Mouse (Mus musculus) hindbrain, embryonic 16.5 days (tissue): ENCODE results near the gene Pmvk. TPM values are rescaled to one million over a fixed set of nuclear protein-coding genes. Genes with fewer than 3 reads are reported as not detected.

Experiments
- ATAC-seq: fragments of 200-750 bp; cut with Nextera tagmentation; 2 replicates; pipeline ENCODE4 v1.8.0; 2017; ENCODE audit warnings: moderate TSS enrichment, moderate library complexity
- H3K27ac ChIP-seq: fragments of 300-500 bp; sonication (generic); 2 replicates; pipeline ENCODE4 v1.5.1; 2014; ENCODE audit warnings: low read depth, mild to moderate bottlenecking, control low read depth, low read length, moderate library complexity
- H3K27me3 ChIP-seq: fragments of 300-500 bp; sonication (generic); replicated peaks from 2 replicates; pipeline ENCODE4 v1.6.1; 2014; ENCODE audit warnings: low read length; ENCODE audit not compliant: control insufficient read depth, insufficient read depth
- H3K36me3 ChIP-seq: fragments of 300-500 bp; sonication (generic); 2 replicates; pipeline ENCODE4 v1.6.1; 2014; ENCODE audit warnings: mild to moderate bottlenecking, low read length, moderate library complexity, mixed read lengths; ENCODE audit not compliant: control insufficient read depth, insufficient read depth
- H3K4me1 ChIP-seq: fragments of 300-500 bp; sonication (generic); 2 replicates; pipeline ENCODE4 v1.6.1; 2014; ENCODE audit warnings: low read depth, low read length; ENCODE audit not compliant: control insufficient read depth, insufficient read depth
- H3K4me2 ChIP-seq: fragments of 300-500 bp; sonication (generic); 2 replicates; pipeline ENCODE4 v1.6.1; 2014; ENCODE audit warnings: mild to moderate bottlenecking, low read length, control low read depth, moderate library complexity
- H3K4me3 ChIP-seq: fragments of 300-500 bp; sonication (generic); 2 replicates; pipeline ENCODE4 v1.5.1; 2014; ENCODE audit warnings: mild to moderate bottlenecking, low read length, control low read depth, moderate library complexity
- H3K9ac ChIP-seq: fragments of 300-500 bp; sonication (generic); 2 replicates; pipeline ENCODE4 v1.6.1; 2014; ENCODE audit warnings: low read depth, mild to moderate bottlenecking, control low read depth, low read length, moderate library complexity
- H3K9me3 ChIP-seq: fragments of 300-500 bp; sonication (generic); 2 replicates; pipeline ENCODE4 v1.6.1; 2014; ENCODE audit warnings: mild to moderate bottlenecking, low read length, moderate library complexity; ENCODE audit not compliant: control insufficient read depth
- WGBS: fragments of 180-500 bp; shearing (Covaris S2); extraction: QIAGEN DNeasy Blood & Tissue Kit; methylation state at CpG from one replicate; pipeline ENCODE4 v1.1.7; 2014; 5-methylcytosine and 5-hydroxymethylcytosine counted together
- polyA plus RNA-seq: library from polyadenylated mRNA; unstranded; fragments of >200 nt; fragmentation: Nextera tagmentation; extraction: Ambion mirVana; gene quantifications from 2 replicates; pipeline ENCODE4 v1.2.1, GENCODE M21; 2015

Gene Pmvk
- polyA plus RNA-seq, 1 experiment from 2014 or later, result 156 TPM

DNA sequence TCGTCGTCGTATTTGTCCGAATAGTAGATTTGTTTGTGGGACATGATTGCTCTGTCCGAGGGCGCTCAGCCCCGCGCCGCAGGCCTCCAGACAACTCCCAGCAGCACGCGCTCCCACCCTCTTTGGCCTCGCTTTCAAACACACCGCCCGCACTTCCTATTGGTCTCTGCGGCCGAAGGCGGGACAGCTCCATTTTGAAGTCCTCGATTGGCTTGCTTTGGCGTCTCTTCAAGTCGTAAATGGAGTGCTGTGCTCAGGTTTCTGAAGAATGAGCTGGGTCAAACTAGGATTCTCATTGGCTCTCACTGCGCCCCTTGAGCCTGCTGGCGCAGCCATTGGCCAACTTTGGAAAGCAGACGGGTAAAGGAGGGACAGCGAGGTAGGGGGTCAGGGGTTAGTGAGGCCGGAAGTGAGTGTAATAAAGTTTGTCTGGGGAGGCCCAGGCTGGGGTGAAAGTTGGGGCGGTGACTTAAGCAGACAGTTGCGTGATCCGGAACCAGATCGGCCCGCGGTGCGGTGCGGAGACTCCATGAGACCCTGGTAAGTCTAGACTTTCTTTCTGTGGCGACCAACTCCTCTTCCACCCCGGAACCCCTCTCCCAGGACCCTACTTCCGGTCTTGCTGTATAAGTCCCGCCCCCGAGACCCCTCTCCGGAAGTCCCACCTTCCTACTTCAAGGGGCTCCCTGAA is 36.0 kb upstream of the Pmvk start, which contains the start of the genes Cks1b and Shc1:
Cks1b (minus strand) TSS at position 214 of the 691 bp plus-strand sequence.
Shc1 (plus strand) TSS at position 274 of the 691 bp plus-strand sequence.
- peak within 1 kb of the TSS; percentile 77 for H3K9ac ChIP-seq
- H3K27ac ChIP-seq, result peak within 1 kb of the TSS; percentile 91
- H3K4me3 ChIP-seq, result peak within 1 kb of the TSS; percentile 63
- no peaks in the 10 kb centered on the region for H3K27me3 ChIP-seq
- peaks cover 7% of the 10 kb centered on the region for H3K36me3 ChIP-seq
- peak; percentile 97 for ATAC-seq
- WGBS, result under 1% methylated on average over 39 of the region's 39 CpGs
- peak within 1 kb of the TSS; percentile 99 for H3K4me2 ChIP-seq
- H3K4me1 ChIP-seq, result peaks cover 27% of the 10 kb centered on the region
- H3K9me3 ChIP-seq, result no peaks in the 10 kb centered on the region

GRCm38 (mm10) chr3:89418861-89419250 is 35.5 kb upstream of the Pmvk start:
- Histone ChIP-seq H3K27me3 (no peaks in the 10 kb centered on the region), H3K9me3 (no peaks in the 10 kb centered on the region), H3K9ac (peak overlapping the region; percentile 77), H3K4me2 (peak overlapping the region; percentile 99), H3K36me3 (peaks cover 7% of the 10 kb centered on the region), H3K4me1 (peaks cover 27% of the 10 kb centered on the region), H3K27ac (peak overlapping the region; percentile 91), H3K4me3 (peak overlapping the region; percentile 63)
- WGBS, result under 1% methylated on average over 16 of the region's 16 CpGs
- peak; percentile 2 for ATAC-seq

DNA sequence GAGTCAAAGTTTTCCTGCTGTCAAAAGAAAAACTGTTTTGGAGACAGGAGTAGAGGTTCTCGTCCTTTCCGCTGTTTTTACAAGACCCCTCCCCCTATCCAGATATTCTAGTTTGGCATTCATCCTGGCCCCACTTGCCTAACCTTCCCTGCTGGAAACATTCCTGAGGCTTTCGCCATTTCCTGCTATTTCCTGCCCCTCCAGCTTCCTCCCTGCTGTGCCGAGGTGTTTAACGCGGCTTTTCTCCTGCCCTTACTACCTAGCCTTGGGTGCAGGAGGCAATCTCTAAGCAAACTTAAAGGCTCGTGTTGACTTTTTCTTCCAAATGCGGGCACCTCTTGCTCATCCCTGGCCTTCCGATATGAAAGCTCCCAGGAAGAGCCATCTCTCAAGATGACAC is 34.8 kb upstream of the Pmvk start:
- peak overlapping the region; percentile 91 for H3K27ac ChIP-seq
- peak overlapping the region; percentile 99 for H3K4me2 ChIP-seq
- H3K9ac ChIP-seq, result peak overlapping the region; percentile 77
- H3K9me3 ChIP-seq, result no peaks in the 10 kb centered on the region
- 5% methylated on average over 9 of the region's 9 CpGs for WGBS
- H3K4me3 ChIP-seq, result peak overlapping the region; percentile 63
- H3K27me3 ChIP-seq, result no peaks in the 10 kb centered on the region
- ATAC-seq, result no peak
- peaks cover 27% of the 10 kb centered on the region for H3K4me1 ChIP-seq
- peaks cover 7% of the 10 kb centered on the region for H3K36me3 ChIP-seq

DNA sequence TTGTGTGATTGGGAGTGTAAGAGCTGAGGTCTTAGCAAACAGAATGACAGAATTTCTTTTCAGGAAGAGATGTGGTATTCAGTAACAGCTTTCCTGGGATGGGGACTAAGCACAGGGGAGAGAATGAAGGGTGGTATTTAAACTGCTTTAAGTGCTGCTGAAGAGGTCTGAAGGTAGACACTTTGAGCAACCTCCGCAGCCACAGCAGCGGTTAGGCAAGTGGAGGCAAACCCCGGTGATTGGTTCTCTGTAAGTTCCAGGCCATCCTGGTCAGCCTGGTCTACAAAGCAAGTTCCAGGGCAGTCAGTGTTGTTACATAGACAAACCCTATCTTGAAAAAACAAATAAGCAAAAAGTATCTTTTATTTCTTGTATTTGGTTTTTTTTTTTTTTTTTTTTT is 34.4 kb upstream of the Pmvk start:
- Histone ChIP-seq H3K9me3 (no peaks in the 10 kb centered on the region), H3K36me3 (peaks cover 3% of the 10 kb centered on the region), H3K4me2 (peak overlapping the region; percentile 99), H3K4me3 (peak overlapping the region; percentile 63), H3K9ac (peak overlapping the region; percentile 55), H3K27ac (no peak overlapping the region; the same call in 1 of the 2 replicates), H3K27me3 (no peaks in the 10 kb centered on the region), H3K4me1 (peaks cover 27% of the 10 kb centered on the region)
- no peak for ATAC-seq
- 32% methylated on average over 3 of the region's 3 CpGs for WGBS

GRCm38 (mm10) chr3:89420421-89420820 is 33.9 kb upstream of the Pmvk start:
- ATAC-seq, result no peak
- no peaks in the 10 kb centered on the region for H3K9me3 ChIP-seq
- H3K4me1 ChIP-seq, result peaks cover 27% of the 10 kb centered on the region
- H3K4me3 ChIP-seq, result no peak overlapping the region
- no peak overlapping the region for H3K9ac ChIP-seq
- H3K36me3 ChIP-seq, result no peaks in the 10 kb centered on the region
- no peaks in the 10 kb centered on the region for H3K27me3 ChIP-seq
- no peak overlapping the region for H3K27ac ChIP-seq
- 54% methylated on average over 2 of the region's 2 CpGs for WGBS
- H3K4me2 ChIP-seq, result no peak overlapping the region

GRCm38 (mm10) chr3:89421002-89421774 is 33.2 kb upstream of the Pmvk start:
- H3K4me1 ChIP-seq, result peaks cover 27% of the 10 kb centered on the region
- peak overlapping the region; percentile 6; the same call in 1 of the 2 replicates for H3K27ac ChIP-seq
- peak; percentile 49 for ATAC-seq

DNA sequence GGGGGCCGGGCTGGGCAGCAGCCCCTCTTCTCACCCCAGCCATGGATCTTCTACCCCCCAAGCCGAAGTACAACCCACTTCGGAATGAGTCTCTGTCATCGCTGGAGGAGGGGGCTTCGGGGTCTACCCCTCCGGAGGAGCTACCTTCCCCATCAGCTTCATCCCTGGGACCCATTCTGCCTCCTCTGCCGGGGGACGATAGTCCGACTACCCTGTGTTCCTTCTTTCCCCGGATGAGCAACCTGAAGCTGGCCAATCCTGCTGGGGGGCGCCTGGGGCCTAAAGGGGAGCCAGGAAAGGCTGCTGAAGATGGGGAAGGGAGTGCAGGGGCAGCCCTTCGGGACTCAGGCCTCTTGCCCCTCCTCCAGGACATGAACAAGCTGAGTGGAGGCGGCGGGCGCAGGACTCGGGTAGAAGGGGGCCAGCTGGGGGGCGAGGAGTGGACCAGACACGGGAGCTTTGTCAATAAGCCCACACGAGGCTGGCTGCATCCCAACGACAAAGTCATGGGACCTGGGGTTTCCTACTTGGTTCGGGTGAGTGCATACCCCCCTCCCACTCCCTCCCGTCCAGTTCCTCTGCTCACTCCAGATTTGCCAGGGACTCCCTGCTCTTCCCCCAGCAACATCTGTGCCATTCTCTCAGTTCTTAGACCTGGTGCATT is 32.4 kb upstream of the Pmvk start:
- peak overlapping the region; percentile 70 for H3K9ac ChIP-seq
- no peaks in the 10 kb centered on the region for H3K36me3 ChIP-seq
- no peaks in the 10 kb centered on the region for H3K27me3 ChIP-seq
- no peaks in the 10 kb centered on the region for H3K9me3 ChIP-seq
- ATAC-seq, result no peak
- H3K27ac ChIP-seq, result no peak overlapping the region; the same call in 1 of the 2 replicates
- H3K4me2 ChIP-seq, result peak overlapping the region; percentile 66
- peaks cover 24% of the 10 kb centered on the region for H3K4me1 ChIP-seq
- 7% methylated on average over 21 of the region's 22 CpGs for WGBS
- H3K4me3 ChIP-seq, result peak overlapping the region; percentile 36

More at GRCm38 (mm10) chr3:89421002-89421774, 33.2 kb upstream of the Pmvk start:
- WGBS, result 8% methylated on average over 11 of the region's 11 CpGs
- Histone ChIP-seq H3K4me2 (peak overlapping the region; percentile 66), H3K9me3 (no peaks in the 10 kb centered on the region), H3K36me3 (no peaks in the 10 kb centered on the region), H3K9ac (peak overlapping the region; percentile 70), H3K27me3 (no peaks in the 10 kb centered on the region), H3K4me3 (peak overlapping the region; percentile 36)

- no peaks in the 10 kb centered on the region for H3K27me3 ChIP-seq
- peak overlapping the region; percentile 66 for H3K4me2 ChIP-seq
- no peaks in the 10 kb centered on the region for H3K36me3 ChIP-seq
- H3K9me3 ChIP-seq, result no peaks in the 10 kb centered on the region
- H3K4me1 ChIP-seq, result peaks cover 18% of the 10 kb centered on the region
- no peak for ATAC-seq
- H3K9ac ChIP-seq, result no peak overlapping the region
- no peak overlapping the region for H3K27ac ChIP-seq
- 76% methylated on average over 6 of the region's 6 CpGs for WGBS
- H3K4me3 ChIP-seq, result peak overlapping the region; percentile 36
Measured at GRCm38 (mm10) chr3:89422556-89423205, 31.7 kb upstream of the Pmvk start.
